Mouse (Mus musculus) heart, postnatal 25 days (tissue): ENCODE measurements around the gene Zfp493. TPM values are rescaled to one million over a fixed set of nuclear protein-coding genes. Genes with fewer than 3 reads are reported as not detected.
"Not testable (repeated sequence)": the region's sequence is repeated elsewhere in the genome, so short reads cannot be mapped to it uniquely, and the experiment has no call there.

Experiments
- DNase-seq: peaks from one replicate; pipeline ENCODE4 v3.0.0; 2022; ENCODE audit warnings: low spot score
- intact Hi-C: fragments of 180-260 bp; cut with DNase I; formaldehyde crosslinking; loops from one replicate; pipeline ENCODE4 v1.15.1; 2025
- total RNA-seq, 2 experiments: library from RNA; stranded (reverse); gene quantifications; 2 replicates each; pipeline ENCODE4 v1.2.3; 2021

Gene Zfp493
- total RNA-seq, 2 experiments from 2014 or later = 1.5 TPM

- intact Hi-C loops = loop anchor here (5.0 kb wide), 1 partner anchor 111 kb away; no protein-coding TSS in a partner anchor
- DNase-seq = not testable (repeated sequence)
Measured at GRCm38 (mm10) chr13:67833137-67833536, 53.6 kb downstream of the Zfp493 start.

Other genes with a start within 250 kb of the Zfp493 start
- 1 to 10 TPM; 3.5 to 3.9 TPM for gene Zfp748, start 225.9 kb upstream of the Zfp493 start, total RNA-seq
- 1 to 10 TPM; 4.0 to 5.6 TPM for gene Zfp729b, start 170.0 kb upstream of the Zfp493 start, total RNA-seq
- gene Gm49345, start 141.9 kb upstream of the Zfp493 start, total RNA-seq = 1 to 10 TPM in 1 of 2 experiments, not detected in 1; 1.1 TPM
- gene Zfp729a, start 141.9 kb upstream of the Zfp493 start, total RNA-seq = 1 to 10 TPM; 2.9 to 3.7 TPM
- 1 to 10 TPM; 4.0 to 5.7 TPM for gene Zfp738, start 92.6 kb upstream of the Zfp493 start, total RNA-seq
- gene Zfp65, start 50.5 kb upstream of the Zfp493 start, total RNA-seq = 1 to 10 TPM; 6.5 to 7.1 TPM
- 1 to 10 TPM; 1.8 to 2.4 TPM for gene Zfp85, start 24.5 kb upstream of the Zfp493 start, total RNA-seq
- 1 to 10 TPM; 2.5 to 2.6 TPM for gene Zfp273, start 34.0 kb downstream of the Zfp493 start, total RNA-seq
- 1 to 10 TPM in 1 of 2 experiments, not detected in 1; 1.1 TPM for gene Gm10037, start 51.4 kb downstream of the Zfp493 start, total RNA-seq
- not detected for gene BC048507, start 83.6 kb downstream of the Zfp493 start, total RNA-seq